Mouse (Mus musculus): ENCODE data around the gene Phactr2. TPM values are rescaled to one million over a fixed set of nuclear protein-coding genes. Genes with fewer than 3 reads are reported as not detected.

The Phactr2 gene
- total and polyA plus RNA-seq, 3 experiments = 0.08 to 0.49 (median 0.31) TPM

GRCm38 (mm10) chr10:13336964-13337363 lies 137.2 kb downstream of the Phactr2 start:
- no peak overlapping the region for H3K9ac ChIP-seq (ENCODE audit: insufficient read depth, low read depth)
- DNase-seq (ENCODE audit: extremely low read depth) = no peak
- no peak overlapping the region for H3K4me2 ChIP-seq (ENCODE audit: insufficient read depth, low read depth, poor library complexity, severe bottlenecking)
- no peaks in the 10 kb centered on the region for H3K9me3 ChIP-seq (replicated peaks; ENCODE audit: low read length)
- H3K27ac ChIP-seq (ENCODE audit: insufficient read depth, low read depth) = no peak overlapping the region
- H3K4me3 ChIP-seq (replicated peaks in 1 of 3; ENCODE audit: low read depth in 2 of 3, low read length in 2 of 3, poor library complexity in 1 of 3) = no peak overlapping the region
- in situ Hi-C loops (cut with MboI; ENCODE audit: low pct_ligation_motif_present, low pct_unique_long_range_greater_than_20kb, low sequenced_read_pairs) (no loop called here), dilution Hi-C loops (cut with MboI; ENCODE audit: extremely low pct_ligation_motif_present, extremely low pct_unique_long_range_greater_than_20kb, low sequenced_read_pairs) (no loop called here)
- H3K4me1 ChIP-seq (ENCODE audit: control insufficient read depth in 1 of 2, insufficient read depth in 2 of 2) = no peaks in the 10 kb centered on the region
- H3K36me3 ChIP-seq (replicated peaks in 1 of 2; ENCODE audit: control insufficient read depth in 1 of 2, insufficient read depth in 1 of 2, low read length in 1 of 2) = no peaks in the 10 kb centered on the region
- TF ChIP-seq IRF4 (IDR thresholded peaks at IDR 0.05; ENCODE audit: low read depth, low read length) = no peak
- TF ChIP-seq GABPA (IDR thresholded peaks at IDR 0.05; ENCODE audit: insufficient replicate concordance, low read depth, low read length) = no peak
- TF ChIP-seq UBTF (IDR thresholded peaks at IDR 0.05; ENCODE audit: low read depth, low read length) = no peak
- no peak for TF ChIP-seq POLR2A (IDR thresholded peaks at IDR 0.05; ENCODE audit: low read depth, low read length)
- TF ChIP-seq E2F4 (IDR thresholded peaks at IDR 0.05; ENCODE audit: insufficient replicate concordance, low read depth, low read length) = no peak
- no peak for TF ChIP-seq MAZ (IDR thresholded peaks at IDR 0.05; ENCODE audit: low read depth, low read length)
- TF ChIP-seq RAD21 (IDR thresholded peaks at IDR 0.05; ENCODE audit: low read depth, low read length) = no peak
- TF ChIP-seq SMC3 (IDR thresholded peaks at IDR 0.05; ENCODE audit: low read depth, low read length) = no peak
- no peak for TF ChIP-seq ETS1 (conservative IDR thresholded peaks at IDR 0.05; ENCODE audit: low read depth, low read length)
- no peak for TF ChIP-seq POLR2AphosphoS2 (IDR thresholded peaks at IDR 0.05; ENCODE audit: low read depth, low read length)
- TF ChIP-seq SIN3A (IDR thresholded peaks at IDR 0.05; ENCODE audit: low read length) = no peak
- TF ChIP-seq HCFC1 (IDR thresholded peaks at IDR 0.05; ENCODE audit: low read depth, low read length) = no peak
- no peaks in the 10 kb centered on the region for H3K79me2 ChIP-seq (replicated peaks; ENCODE audit: control insufficient read depth, extremely low read depth, insufficient read depth, poor library complexity, severe bottlenecking)
- H3K27me3 ChIP-seq (replicated peaks) = no peaks in the 10 kb centered on the region

- dilution Hi-C loops (cut with MboI; ENCODE audit: extremely low pct_ligation_motif_present, extremely low pct_unique_long_range_greater_than_20kb, low sequenced_read_pairs) (no loop called here), in situ Hi-C loops (cut with MboI; ENCODE audit: low pct_ligation_motif_present, low pct_unique_long_range_greater_than_20kb, low sequenced_read_pairs) (no loop called here)
- TF ChIP-seq CHD1 (IDR thresholded peaks at IDR 0.05; ENCODE audit: low read depth, low read length) = no peak
- TF ChIP-seq MEF2A (IDR thresholded peaks at IDR 0.05; ENCODE audit: borderline replicate concordance, low read depth, low read length) = no peak
- no peak for TF ChIP-seq EP300 (IDR thresholded peaks at IDR 0.05; ENCODE audit: low read length)
- H3K4me2 ChIP-seq (ENCODE audit: insufficient read depth, low read depth, poor library complexity, severe bottlenecking) = no peak overlapping the region
- H3K27me3 ChIP-seq (replicated peaks) = no peaks in the 10 kb centered on the region
- no peaks in the 10 kb centered on the region for H3K36me3 ChIP-seq (replicated peaks in 1 of 2; ENCODE audit: control insufficient read depth in 1 of 2, insufficient read depth in 1 of 2, low read length in 1 of 2)
- H3K4me3 ChIP-seq (replicated peaks in 1 of 3; ENCODE audit: low read depth in 2 of 3, low read length in 2 of 3, poor library complexity in 1 of 3) = no peak overlapping the region
- no peak overlapping the region for H3K27ac ChIP-seq (ENCODE audit: insufficient read depth, low read depth)
- DNase-seq (ENCODE audit: extremely low read depth) = no peak
- H3K9me3 ChIP-seq (replicated peaks; ENCODE audit: low read length) = no peaks in the 10 kb centered on the region
- no peaks in the 10 kb centered on the region for H3K79me2 ChIP-seq (replicated peaks; ENCODE audit: control insufficient read depth, extremely low read depth, insufficient read depth, poor library complexity, severe bottlenecking)
- no peaks in the 10 kb centered on the region for H3K4me1 ChIP-seq (ENCODE audit: control insufficient read depth in 1 of 2, insufficient read depth in 2 of 2)
- no peak overlapping the region for H3K9ac ChIP-seq (ENCODE audit: insufficient read depth, low read depth)
Observed at GRCm38 (mm10) chr10:13335814-13336213, 138.4 kb downstream of the Phactr2 start.

- in situ Hi-C loops (cut with MboI; ENCODE audit: low pct_ligation_motif_present, low pct_unique_long_range_greater_than_20kb, low sequenced_read_pairs) (no loop called here), dilution Hi-C loops (cut with MboI; ENCODE audit: extremely low pct_ligation_motif_present, extremely low pct_unique_long_range_greater_than_20kb, low sequenced_read_pairs) (no loop called here)
- Histone ChIP-seq H3K9ac (ENCODE audit: insufficient read depth, low read depth) (no peak overlapping the region), H3K79me2 (replicated peaks; ENCODE audit: control insufficient read depth, extremely low read depth, insufficient read depth, poor library complexity, severe bottlenecking) (no peaks in the 10 kb centered on the region), H3K4me3 (replicated peaks in 1 of 3; ENCODE audit: low read depth in 2 of 3, low read length in 2 of 3, poor library complexity in 1 of 3) (no peak overlapping the region), H3K4me2 (ENCODE audit: insufficient read depth, low read depth, poor library complexity, severe bottlenecking) (no peak overlapping the region), H3K9me3 (replicated peaks; ENCODE audit: low read length) (no peaks in the 10 kb centered on the region), H3K36me3 (replicated peaks in 1 of 2; ENCODE audit: control insufficient read depth in 1 of 2, insufficient read depth in 1 of 2, low read length in 1 of 2) (no peaks in the 10 kb centered on the region), H3K4me1 (ENCODE audit: control insufficient read depth in 1 of 2, insufficient read depth in 2 of 2) (no peaks in the 10 kb centered on the region), H3K27ac (ENCODE audit: insufficient read depth, low read depth) (no peak overlapping the region), H3K27me3 (replicated peaks) (no peaks in the 10 kb centered on the region)
- DNase-seq (ENCODE audit: extremely low read depth) = no peak
- TF ChIP-seq E2F4 (IDR thresholded peaks at IDR 0.05; ENCODE audit: insufficient replicate concordance, low read depth, low read length) = no peak
- no peak for TF ChIP-seq IRF4 (IDR thresholded peaks at IDR 0.05; ENCODE audit: low read depth, low read length)
- no peak for TF ChIP-seq CTCF (conservative IDR thresholded peaks at IDR 0.05 in 1 of 2, IDR thresholded peaks at IDR 0.05 in 1 of 2; ENCODE audit: low read depth in 2 of 2, low read length in 2 of 2)
- TF ChIP-seq HCFC1 (IDR thresholded peaks at IDR 0.05; ENCODE audit: low read depth, low read length) = no peak
- TF ChIP-seq SIN3A (IDR thresholded peaks at IDR 0.05; ENCODE audit: low read length) = no peak
- TF ChIP-seq MAFK (IDR thresholded peaks at IDR 0.05; ENCODE audit: insufficient replicate concordance, low read length) = no peak
- TF ChIP-seq MYC (IDR thresholded peaks at IDR 0.05; ENCODE audit: low read depth, low read length) = no peak
- TF ChIP-seq USF2 (conservative IDR thresholded peaks at IDR 0.05; ENCODE audit: low read depth, low read length) = no peak
- no peak for TF ChIP-seq CHD1 (IDR thresholded peaks at IDR 0.05; ENCODE audit: low read depth, low read length)
- TF ChIP-seq ZC3H11A (IDR thresholded peaks at IDR 0.05; ENCODE audit: low read depth, low read length) = no peak
- no peak for TF ChIP-seq ELF1 (IDR thresholded peaks at IDR 0.05; ENCODE audit: low read depth, low read length)
- TF ChIP-seq BHLHE40 (IDR thresholded peaks at IDR 0.05; ENCODE audit: low read depth, low read length) = no peak
- TF ChIP-seq POLR2A (IDR thresholded peaks at IDR 0.05; ENCODE audit: low read depth, low read length) = no peak
- no peak for TF ChIP-seq NRF1 (IDR thresholded peaks at IDR 0.05; ENCODE audit: low read depth, low read length)
- no peak for TF ChIP-seq USF1 (IDR thresholded peaks at IDR 0.05; ENCODE audit: low read depth, low read length)
- no peak for TF ChIP-seq ETS1 (conservative IDR thresholded peaks at IDR 0.05; ENCODE audit: low read depth, low read length)
- no peak for TF ChIP-seq MAX (IDR thresholded peaks at IDR 0.05; ENCODE audit: low read length)
- TF ChIP-seq KAT2A (IDR thresholded peaks at IDR 0.05; ENCODE audit: insufficient replicate concordance, low read length) = no peak
- no peak for TF ChIP-seq GABPA (IDR thresholded peaks at IDR 0.05; ENCODE audit: insufficient replicate concordance, low read depth, low read length)
Observed at GRCm38 (mm10) chr10:13335347-13335746, 138.9 kb downstream of the Phactr2 start.
